Mouse (Mus musculus) thymus, adult 2 months (tissue): Measurements from ENCODE around the gene Sppl2c.

Experiments used
- CTCF ChIP-seq: fragments of 200-500 bp; IDR thresholded peaks from 2 replicates; pipeline ENCODE4 v1.5.1; 2012; ENCODE audit warnings: mild to moderate bottlenecking, control low read depth, low read length, moderate library complexity, borderline replicate concordance; ENCODE audit not compliant: control insufficient read depth, poor library complexity, insufficient read depth; ENCODE audit errors: extremely low read depth
- POLR2A ChIP-seq: fragments of 200-500 bp; IDR thresholded peaks from 2 replicates; pipeline ENCODE4 v1.6.1; 2012; ENCODE audit warnings: mild to moderate bottlenecking, low read length, control low read depth, moderate library complexity; ENCODE audit not compliant: control insufficient read depth, poor library complexity, insufficient read depth; ENCODE audit errors: extremely low read depth

- no peak for TF ChIP-seq POLR2A
- TF ChIP-seq CTCF = no peak
Measured at GRCm38 (mm10) chr11:104157603-104158259, 28.4 kb upstream of the Sppl2c start.
